Mouse (Mus musculus) adrenal gland, adult 2 months (tissue): ENCODE measurements around the gene Gmds. TPM values are rescaled to one million over a fixed set of nuclear protein-coding genes. Genes with fewer than 3 reads are reported as not detected.

Experiments
- DNase-seq: peaks from one replicate; pipeline ENCODE4 v3.0.0; 2021
- polyA plus RNA-seq: library from polyadenylated mRNA; depleted of rRNA; stranded (reverse); fragments of >200 nt; gene quantifications from 2 replicates; pipeline ENCODE4 v1.2.3, GENCODE M21; 2012
- total RNA-seq, 2 experiments: library from RNA; stranded (reverse); gene quantifications; 2 replicates each; pipeline ENCODE4 v1.2.3; 2021

Gmds gene
- total and polyA plus RNA-seq, 3 experiments = 5.7 to 8.6 (median 6.9) TPM

DNA sequence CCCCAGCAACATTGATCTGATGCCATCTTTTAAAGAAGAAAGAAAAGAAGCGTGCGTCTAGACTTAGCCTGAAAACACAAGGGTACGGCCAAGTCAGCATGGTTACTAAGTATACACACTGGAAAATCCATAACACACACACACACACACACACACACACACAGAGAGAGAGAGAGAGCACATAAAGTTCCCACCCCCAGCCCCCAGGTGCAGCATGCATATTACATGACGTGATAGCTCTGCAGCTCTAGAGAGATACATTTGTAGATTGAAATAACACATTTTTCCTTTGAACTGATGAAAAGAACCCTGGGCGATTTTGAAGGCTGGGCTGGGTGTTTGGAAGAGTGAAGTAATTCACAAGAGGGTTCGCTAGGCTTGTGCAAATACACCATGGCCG, 553.8 kb downstream of the Gmds start:
- no peak for DNase-seq

DNA sequence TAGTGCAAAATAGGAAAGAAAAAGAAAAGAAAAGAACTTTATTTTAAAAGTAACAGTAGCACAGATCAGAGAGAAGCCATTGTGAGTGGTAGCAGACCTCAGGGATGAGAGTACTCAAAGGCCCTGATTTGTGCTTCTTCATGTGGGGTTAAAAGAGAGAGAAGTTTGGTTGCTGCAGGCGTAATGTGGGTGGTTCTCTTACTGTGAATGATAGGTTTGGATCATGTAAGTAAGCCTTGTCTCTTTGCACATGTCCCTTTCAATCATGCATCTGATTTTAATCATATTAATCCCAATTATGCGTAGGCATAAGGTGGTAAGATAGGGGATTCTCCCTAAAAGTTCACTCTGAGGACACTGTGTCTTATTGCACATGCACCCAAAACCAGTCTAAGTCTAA, 556.5 kb downstream of the Gmds start:
- no peak for DNase-seq

DNA sequence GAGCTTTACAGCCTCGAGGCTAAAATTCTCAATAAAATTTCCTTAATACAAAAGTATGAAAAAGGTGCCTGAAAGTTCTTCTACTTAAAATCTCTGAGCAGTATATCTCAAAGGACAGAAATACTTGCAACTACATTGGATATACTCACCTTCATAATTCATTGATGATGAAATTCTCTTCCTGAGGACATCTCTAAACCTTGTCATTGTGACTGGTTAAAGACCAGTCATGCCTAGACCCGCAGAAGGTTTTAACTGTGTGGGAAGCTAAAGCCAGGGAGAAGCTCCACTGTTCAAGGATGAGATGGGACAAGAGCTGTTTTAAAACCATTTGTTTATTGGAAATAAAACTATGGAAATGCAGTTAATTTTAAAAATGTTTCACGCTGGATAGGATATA, 558.2 kb downstream of the Gmds start:
- DNase-seq = no peak

DNA sequence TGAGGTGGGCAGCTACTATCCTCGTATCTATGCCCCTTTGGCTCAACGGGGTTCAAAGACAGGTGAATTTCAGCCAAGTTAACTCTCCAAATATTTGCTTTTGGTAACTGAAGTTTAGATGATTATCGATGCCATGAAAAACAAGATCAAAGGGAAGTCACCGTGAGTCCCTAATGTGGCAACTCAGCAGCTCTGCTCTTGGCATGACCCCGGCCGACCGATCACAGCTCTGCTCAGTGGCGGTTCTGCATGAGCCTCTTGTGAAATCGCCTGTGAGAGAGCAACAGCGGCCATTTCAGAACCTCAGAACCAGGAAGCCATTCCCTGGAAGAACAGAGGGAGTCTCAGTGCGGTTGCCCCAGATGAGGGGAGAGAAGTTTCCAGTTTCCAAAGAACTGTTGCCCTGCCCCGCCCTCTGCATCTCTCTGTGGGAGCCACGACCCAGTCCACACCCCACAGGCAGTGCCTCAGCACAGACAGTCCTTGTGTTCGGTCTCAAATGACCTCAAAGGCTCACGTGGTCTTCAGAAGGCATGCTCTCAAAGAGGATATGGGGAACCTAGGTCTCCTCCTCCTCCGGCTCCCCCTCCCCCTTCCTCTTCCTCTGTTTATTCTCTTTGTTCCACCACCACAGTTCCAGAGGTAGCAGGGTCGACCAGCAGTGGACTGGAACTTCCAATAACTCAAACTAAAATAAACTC, 559.1 kb downstream of the Gmds start:
- DNase-seq = peak; percentile 9

DNA sequence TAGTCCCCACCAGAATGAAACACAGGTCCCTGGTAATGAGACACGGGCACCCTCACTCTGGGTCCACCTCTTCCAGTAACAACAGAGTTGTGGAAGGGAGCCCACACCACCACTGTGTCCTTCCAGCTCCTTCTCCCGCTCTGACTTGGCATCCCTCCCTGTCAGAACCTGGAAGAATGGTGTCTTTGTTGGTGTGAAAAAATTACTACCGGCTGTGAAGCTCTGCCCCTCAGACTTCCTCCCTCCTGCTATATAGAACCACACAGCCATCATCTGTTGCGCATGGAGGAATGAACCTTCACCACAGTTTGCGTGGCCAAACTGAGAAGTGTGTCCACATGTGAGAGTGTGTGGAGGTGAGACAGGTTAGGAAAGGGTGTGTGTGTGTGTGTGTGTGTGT, 562.8 kb downstream of the Gmds start:
- DNase-seq = no peak

DNA sequence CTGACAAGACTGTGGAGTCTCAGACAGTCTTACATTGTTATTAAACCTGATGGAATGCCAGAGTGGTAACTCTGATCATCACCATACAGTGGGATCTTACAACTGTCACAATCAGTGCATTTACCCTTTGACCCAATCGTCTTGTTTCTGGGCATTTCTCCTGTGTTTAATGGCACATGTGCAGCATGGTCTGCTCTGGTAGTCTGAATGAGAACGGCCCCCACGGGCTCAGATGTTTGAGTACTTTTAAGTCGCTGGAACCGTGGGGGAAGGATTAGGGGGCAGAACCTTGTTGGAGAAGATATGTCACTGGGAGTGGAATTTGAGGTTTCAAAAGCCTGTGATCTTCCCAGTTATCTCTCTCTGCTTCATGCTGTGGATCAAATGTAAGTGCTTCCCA, 565.7 kb downstream of the Gmds start:
- DNase-seq = no peak
